Mouse (Mus musculus) forebrain, embryonic 14.5 days (tissue): ENCODE results near the gene Pold2. TPM values are rescaled to one million over a fixed set of nuclear protein-coding genes. Genes with fewer than 3 reads are reported as not detected.
"Not testable (repeated sequence)": the region's sequence is repeated elsewhere in the genome, so short reads cannot be mapped to it uniquely, and the experiment has no call there.

ENCODE experiments used
- ATAC-seq: fragments of 200-750 bp; cut with Nextera tagmentation; 2 replicates; pipeline ENCODE4 v1.8.0; 2017; ENCODE audit warnings: mild to moderate bottlenecking, moderate library complexity
- DNase-seq: peaks from one replicate; pipeline ENCODE4 v3.0.0-alpha.2; 2015; ENCODE audit warnings: low spot score
- H3K27ac ChIP-seq: fragments of 300-500 bp; sonication (generic); 2 replicates; pipeline ENCODE4 v1.5.1; 2014; ENCODE audit warnings: low read depth, mild to moderate bottlenecking, control low read depth, low read length, moderate library complexity
- H3K27me3 ChIP-seq: fragments of 300-500 bp; sonication (generic); replicated peaks from 2 replicates; pipeline ENCODE4 v1.6.1; 2014; ENCODE audit warnings: low read length, control low read depth, mixed read lengths; ENCODE audit not compliant: control insufficient read depth, insufficient read depth
- H3K36me3 ChIP-seq: fragments of 300-500 bp; sonication (generic); 2 replicates; pipeline ENCODE4 v1.6.1; 2014; ENCODE audit warnings: low read length, control low read depth; ENCODE audit not compliant: control insufficient read depth, insufficient read depth
- H3K4me1 ChIP-seq: fragments of 300-500 bp; sonication (generic); 2 replicates; pipeline ENCODE4 v1.6.1; 2014; ENCODE audit warnings: antibody characterized with exemption, low read length, control low read depth; ENCODE audit not compliant: control insufficient read depth, insufficient read depth
- H3K4me2 ChIP-seq: fragments of 300-500 bp; sonication (generic); 2 replicates; pipeline ENCODE4 v1.6.1; 2014; ENCODE audit warnings: mild to moderate bottlenecking, control low read depth, low read length
- H3K4me3 ChIP-seq: fragments of 300-500 bp; sonication (generic); 2 replicates; pipeline ENCODE4 v1.5.1; 2014; ENCODE audit warnings: low read depth, low read length, control low read depth
- H3K9ac ChIP-seq: fragments of 300-500 bp; sonication (generic); 2 replicates; pipeline ENCODE4 v1.6.1; 2014; ENCODE audit warnings: mild to moderate bottlenecking, low read length, control low read depth, moderate library complexity
- H3K9me3 ChIP-seq: fragments of 300-500 bp; sonication (generic); replicated peaks from 2 replicates; pipeline ENCODE4 v1.6.1; 2016; ENCODE audit warnings: low read length, control low read depth, mixed read lengths; ENCODE audit not compliant: control insufficient read depth
- WGBS: fragments of 180-500 bp; shearing (Covaris S2); extraction: QIAGEN DNeasy Blood & Tissue Kit; methylation state at CpG from one replicate; pipeline ENCODE4 v1.1.7; 2014; 5-methylcytosine and 5-hydroxymethylcytosine counted together
- polyA plus RNA-seq: library from polyadenylated mRNA; unstranded; fragments of >200 nt; fragmentation: Nextera tagmentation; extraction: Ambion mirVana; gene quantifications from 2 replicates; pipeline ENCODE4 v1.2.1, GENCODE M21; 2014

The Pold2 gene
- polyA plus RNA-seq, 1 experiment from 2014 or later: 73.0 TPM

- no peak overlapping the region for H3K4me3 ChIP-seq
- no peaks in the 10 kb centered on the region; the same call in 1 of the 2 replicates for H3K4me1 ChIP-seq
- H3K36me3 ChIP-seq: no peaks in the 10 kb centered on the region
- DNase-seq (no peak), ATAC-seq (no peak)
- WGBS: 70% methylated on average over 8 of the region's 8 CpGs
- no peak overlapping the region for H3K4me2 ChIP-seq
- H3K27me3 ChIP-seq: no peaks in the 10 kb centered on the region
- no peaks in the 10 kb centered on the region for H3K9me3 ChIP-seq
- H3K9ac ChIP-seq: no peak overlapping the region
- peak overlapping the region; percentile 33; the same call in 1 of the 2 replicates for H3K27ac ChIP-seq
Observed at GRCm38 (mm10) chr11:5892151-5892591, 14.1 kb upstream of the Pold2 start.

DNA sequence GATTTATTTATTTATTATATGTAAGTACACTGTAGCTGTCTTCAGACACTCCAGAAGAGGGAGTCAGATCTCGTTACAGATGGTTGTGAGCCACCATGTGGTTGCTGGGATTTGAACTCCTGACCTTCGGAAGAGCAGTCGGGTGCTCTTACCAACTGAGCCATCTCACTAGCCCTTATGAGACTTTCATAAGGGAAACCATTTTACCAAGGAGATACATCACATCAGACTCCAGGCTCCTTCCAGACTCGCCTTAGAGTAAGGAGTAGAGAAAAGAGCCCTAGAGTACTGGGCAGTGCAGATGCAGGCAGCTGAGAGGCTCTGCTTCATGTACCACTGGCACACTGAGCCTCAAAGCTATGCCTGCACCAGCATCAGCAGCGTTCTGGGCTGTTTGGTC lies 10.5 kb upstream of the Pold2 start:
- not testable (repeated sequence) for H3K9me3 ChIP-seq, ATAC-seq, H3K4me1 ChIP-seq, H3K9ac ChIP-seq, H3K36me3 ChIP-seq, H3K27me3 ChIP-seq, DNase-seq, H3K4me2 ChIP-seq, H3K27ac ChIP-seq, H3K4me3 ChIP-seq
- WGBS: 77% methylated on average over 5 of the region's 5 CpGs

DNA sequence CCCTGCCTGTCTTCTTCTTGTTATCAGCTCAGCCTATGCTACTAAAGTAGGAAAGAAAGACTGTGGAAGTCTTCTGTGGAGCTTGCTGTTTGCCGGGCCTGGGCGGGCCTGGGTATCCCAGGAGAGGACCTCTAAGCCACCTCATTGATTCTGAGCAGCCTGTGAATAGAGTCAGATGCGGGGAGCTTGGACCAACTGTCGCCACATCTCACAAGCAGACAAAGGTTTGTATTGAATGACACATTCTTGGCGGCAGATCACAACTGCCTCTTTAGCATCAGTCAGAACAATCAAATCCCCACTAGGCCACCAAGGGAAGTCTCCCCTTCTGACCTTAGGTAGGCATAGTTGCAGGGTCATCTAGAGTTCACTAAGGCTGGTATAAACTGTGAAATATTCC lies 9.2 kb upstream of the Pold2 start:
- Histone ChIP-seq H3K4me2 (no peak overlapping the region), H3K4me3 (no peak overlapping the region), H3K9ac (no peak overlapping the region), H3K9me3 (no peaks in the 10 kb centered on the region), H3K36me3 (no peaks in the 10 kb centered on the region), H3K27ac (no peak overlapping the region; the same call in 1 of the 2 replicates), H3K27me3 (no peaks in the 10 kb centered on the region), H3K4me1 (no peaks in the 10 kb centered on the region; the same call in 1 of the 2 replicates)
- 15% methylated on average over 5 of the region's 5 CpGs for WGBS
- ATAC-seq (no peak), DNase-seq (peak; percentile 35)

DNA sequence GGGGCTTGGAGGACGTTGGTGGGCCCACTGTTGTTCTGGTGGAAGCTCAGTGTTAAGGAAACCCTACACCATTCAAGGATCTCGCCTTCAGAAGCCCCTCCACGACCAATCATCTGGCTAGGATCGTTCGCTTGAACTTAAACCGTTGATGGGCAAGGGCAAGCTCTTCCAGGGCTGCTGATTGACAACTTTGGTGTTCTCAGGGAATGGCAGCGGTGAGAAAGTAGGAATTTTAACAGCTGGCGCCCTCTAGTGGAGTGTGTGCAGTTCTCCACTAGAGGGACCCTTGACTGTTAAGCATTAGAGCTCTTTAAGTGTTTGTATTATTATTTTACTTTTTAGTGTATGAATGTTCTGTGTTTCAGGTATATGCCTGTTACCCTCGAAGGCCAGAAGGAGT lies 8.1 kb upstream of the Pold2 start:
- Histone ChIP-seq H3K9ac (no peak overlapping the region), H3K27me3 (no peaks in the 10 kb centered on the region), H3K27ac (no peak overlapping the region), H3K4me1 (no peaks in the 10 kb centered on the region; the same call in 1 of the 2 replicates), H3K36me3 (no peaks in the 10 kb centered on the region), H3K9me3 (no peaks in the 10 kb centered on the region), H3K4me2 (no peak overlapping the region), H3K4me3 (no peak overlapping the region)
- WGBS: 17% methylated on average over 9 of the region's 9 CpGs
- DNase-seq: peak; percentile 83
- peak; percentile 65; the same call in 1 of the 2 replicates for ATAC-seq

GRCm38 (mm10) chr11:5882518-5882917 lies 4.4 kb upstream of the Pold2 start:
- Histone ChIP-seq H3K4me1 (no peaks in the 10 kb centered on the region; the same call in 1 of the 2 replicates), H3K36me3 (no peaks in the 10 kb centered on the region), H3K27ac (no peak overlapping the region), H3K27me3 (no peaks in the 10 kb centered on the region), H3K9ac (no peak overlapping the region), H3K4me2 (no peak overlapping the region), H3K9me3 (no peaks in the 10 kb centered on the region), H3K4me3 (no peak overlapping the region)
- ATAC-seq: no peak
- DNase-seq: no peak
- WGBS: 81% methylated on average over 8 of the region's 8 CpGs

DNA sequence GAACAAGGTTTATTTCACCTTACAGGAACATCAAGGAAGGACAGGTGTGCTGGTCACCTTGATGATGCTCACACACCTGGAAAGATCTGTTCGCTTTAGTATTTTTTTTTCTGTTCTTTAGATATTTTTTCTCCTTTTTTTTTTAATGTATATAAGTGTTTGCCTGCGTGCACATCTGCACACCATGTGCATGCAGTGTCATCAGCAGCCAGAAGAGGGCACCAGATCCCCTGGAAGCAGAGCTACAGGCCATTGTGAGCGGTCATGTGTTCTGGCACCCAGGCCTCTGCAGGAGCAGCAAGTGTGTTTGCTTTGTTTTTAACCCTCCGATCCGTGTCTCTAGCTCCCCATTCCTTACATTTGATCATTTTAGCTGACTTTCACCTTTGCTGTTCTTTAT lies 1.8 kb upstream of the Pold2 start:
- H3K36me3 ChIP-seq: peaks cover 14% of the 10 kb centered on the region
- no peaks in the 10 kb centered on the region for H3K9me3 ChIP-seq
- H3K9ac ChIP-seq: no peak overlapping the region
- DNase-seq (peak; percentile 64), ATAC-seq (no peak)
- H3K4me3 ChIP-seq: no peak overlapping the region
- H3K27ac ChIP-seq: no peak overlapping the region
- 50% methylated on average over 5 of the region's 5 CpGs for WGBS
- H3K27me3 ChIP-seq: no peaks in the 10 kb centered on the region
- H3K4me2 ChIP-seq: no peak overlapping the region
- H3K4me1 ChIP-seq: peaks cover 8% of the 10 kb centered on the region

DNA sequence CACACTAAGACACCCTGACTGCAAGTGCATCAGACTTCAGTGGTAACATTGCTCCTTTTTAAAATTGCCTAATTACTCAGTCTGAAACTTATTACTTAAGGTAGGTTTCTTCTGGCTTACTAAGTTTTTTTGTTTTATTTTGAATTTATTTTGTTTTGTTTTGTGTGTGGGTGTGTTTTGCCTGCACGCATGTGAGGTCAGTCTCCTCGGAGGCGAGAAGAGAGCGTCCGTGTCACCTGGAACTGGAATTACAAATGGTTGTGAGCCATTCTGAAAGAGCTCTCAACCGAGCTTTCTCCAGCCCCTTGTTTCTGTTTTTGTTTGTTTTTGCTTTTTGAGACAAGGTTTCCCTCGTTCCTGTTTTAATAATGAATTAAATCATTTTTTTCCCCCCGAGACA lies 569 bp upstream of the Pold2 start:
- Histone ChIP-seq H3K4me3 (peak overlapping the region; percentile 60), H3K27me3 (no peaks in the 10 kb centered on the region), H3K9ac (peak overlapping the region; percentile 53), H3K4me2 (peak overlapping the region; percentile 62), H3K36me3 (peaks cover 23% of the 10 kb centered on the region), H3K4me1 (peaks cover 8% of the 10 kb centered on the region), H3K9me3 (no peaks in the 10 kb centered on the region), H3K27ac (peak overlapping the region; percentile 82; the same call in 1 of the 2 replicates)
- ATAC-seq (no peak), DNase-seq (no peak)
- 29% methylated on average over 8 of the region's 8 CpGs for WGBS

DNA sequence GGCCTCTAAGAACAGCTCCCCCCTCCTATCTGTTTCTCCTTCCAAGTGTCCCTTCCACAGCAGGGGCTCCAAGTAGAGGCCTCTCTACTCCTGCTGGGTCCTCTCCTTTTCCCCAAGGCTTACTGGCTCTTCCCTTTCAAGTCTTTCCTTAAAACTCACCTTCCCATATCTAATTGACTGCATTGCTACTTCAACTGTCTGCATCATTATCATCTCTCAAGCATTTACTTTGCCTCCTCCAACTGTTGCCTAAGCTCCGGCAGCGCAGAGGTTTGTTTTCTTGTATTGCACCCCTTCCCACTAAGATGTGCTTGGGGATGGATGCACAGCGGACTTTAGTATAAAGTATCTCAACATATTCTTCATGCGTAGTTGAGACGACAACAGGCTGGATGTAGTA lies 671 bp downstream of the Pold2 start:
- Histone ChIP-seq H3K36me3 (peaks cover 36% of the 10 kb centered on the region), H3K4me2 (peak overlapping the region; percentile 62), H3K27ac (no peak overlapping the region), H3K4me1 (peaks cover 8% of the 10 kb centered on the region), H3K4me3 (peak overlapping the region; percentile 60), H3K27me3 (no peaks in the 10 kb centered on the region), H3K9ac (peak overlapping the region; percentile 58), H3K9me3 (no peaks in the 10 kb centered on the region)
- no peak for ATAC-seq
- 5% methylated on average over 5 of the region's 5 CpGs for WGBS
- DNase-seq: no peak

- Histone ChIP-seq H3K27me3 (no peaks in the 10 kb centered on the region), H3K36me3 (peaks cover 65% of the 10 kb centered on the region), H3K4me3 (no peak overlapping the region), H3K9ac (no peak overlapping the region), H3K4me2 (no peak overlapping the region), H3K4me1 (peaks cover 8% of the 10 kb centered on the region), H3K27ac (no peak overlapping the region), H3K9me3 (no peaks in the 10 kb centered on the region)
- DNase-seq: no peak
- ATAC-seq: no peak
- WGBS: 95% methylated on average over 9 of the region's 9 CpGs
Observed at GRCm38 (mm10) chr11:5873192-5873591, 4.9 kb downstream of the Pold2 start.
